Mouse (Mus musculus) adrenal gland, postnatal 36 days (tissue): ENCODE results near the gene Syt2. TPM values are rescaled to one million over a fixed set of nuclear protein-coding genes. Genes with fewer than 3 reads are reported as not detected.

Experiments
- microRNA-seq: library from miRNA; unstranded; fragments of <30 nt; microRNA quantifications from one replicate; pipeline ENCODE4 v1.2.0, GENCODE M21; 2021
- total RNA-seq, 2 experiments: library from RNA; stranded (reverse); gene quantifications; 2 replicates each; pipeline ENCODE4 v1.2.3; 2021

Gene Syt2
- total RNA-seq, 2 experiments from 2014 or later, result 0.07 to 0.36 TPM

Small RNAs within 50 kb of the gene (microRNA-seq; reads per million reads assigned to microRNA genes)
- gene Gm22232, result not detected

Other genes with a start within 250 kb of the Syt2 start
- 10 to 100 TPM; 28.6 to 55.4 TPM for gene Cyb5r1, start 241.1 kb upstream of the Syt2 start, total RNA-seq
- gene Adipor1, start 231.3 kb upstream of the Syt2 start, total RNA-seq, result 100 to 1,000 TPM; 125 to 139 TPM
- 10 to 100 TPM; 21.5 to 22.9 TPM for gene Klhl12, start 191.1 kb upstream of the Syt2 start, total RNA-seq
- gene Rabif, start 152.0 kb upstream of the Syt2 start, total RNA-seq, result 10 to 100 TPM; 27.6 to 37.3 TPM
- not detected for gene Mgat4e, start 97.0 kb upstream of the Syt2 start, total RNA-seq
- gene Kdm5b, start 86.5 kb upstream of the Syt2 start, total RNA-seq, result 10 to 100 TPM; 44.1 to 45.7 TPM